Mouse (Mus musculus): ENCODE results near the gene Card9.
"Not testable (repeated sequence)": the region's sequence is repeated elsewhere in the genome, so short reads cannot be mapped to it uniquely, and the experiment has no call there.

Card9 gene

DNA sequence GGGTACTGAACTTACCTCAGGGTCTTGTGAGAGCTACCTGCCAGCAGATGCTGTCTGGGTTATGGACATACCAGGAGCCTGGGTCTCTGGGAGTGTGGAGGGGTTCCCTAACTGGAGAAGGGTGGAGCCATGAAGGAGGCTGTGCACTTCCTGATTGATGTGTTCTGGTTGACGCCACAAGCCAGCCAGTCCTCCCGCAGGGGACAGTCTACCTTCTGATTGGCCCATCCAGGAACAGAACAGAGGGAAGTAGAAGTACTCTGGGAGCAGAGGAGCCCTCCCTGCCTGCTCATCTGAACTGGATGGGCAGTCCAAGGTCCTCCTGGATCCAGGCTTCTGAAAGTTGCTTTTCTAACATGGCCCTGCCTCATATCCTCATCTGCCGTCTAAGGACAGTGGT is at the start of gene Card9:
Gene Card9 (minus strand): TSS at position 147 of the 400 bp plus-strand sequence.
- DNase-seq: no peak

DNA sequence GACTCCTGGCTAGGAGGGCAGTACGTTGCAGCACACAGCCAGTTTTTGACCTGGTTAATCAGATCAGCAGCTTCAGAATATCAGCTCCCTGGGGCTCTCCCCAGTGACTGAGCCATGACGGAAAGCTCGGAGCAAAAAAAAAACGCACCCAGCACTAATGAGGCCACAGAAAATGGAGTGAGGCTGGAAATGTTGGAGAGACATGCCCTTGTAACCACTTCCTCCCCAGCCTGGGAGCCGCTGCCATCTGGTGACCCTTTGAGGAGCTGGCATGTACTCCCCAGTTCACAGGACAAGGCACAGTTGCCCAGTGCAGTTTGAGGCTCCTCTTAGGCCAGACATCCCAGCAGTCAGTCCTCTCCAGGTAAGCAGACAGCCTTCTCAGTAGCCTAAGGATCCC is 49.4 kb upstream of the Card9 start:
- peak; percentile 55 to 56 for DNase-seq

DNA sequence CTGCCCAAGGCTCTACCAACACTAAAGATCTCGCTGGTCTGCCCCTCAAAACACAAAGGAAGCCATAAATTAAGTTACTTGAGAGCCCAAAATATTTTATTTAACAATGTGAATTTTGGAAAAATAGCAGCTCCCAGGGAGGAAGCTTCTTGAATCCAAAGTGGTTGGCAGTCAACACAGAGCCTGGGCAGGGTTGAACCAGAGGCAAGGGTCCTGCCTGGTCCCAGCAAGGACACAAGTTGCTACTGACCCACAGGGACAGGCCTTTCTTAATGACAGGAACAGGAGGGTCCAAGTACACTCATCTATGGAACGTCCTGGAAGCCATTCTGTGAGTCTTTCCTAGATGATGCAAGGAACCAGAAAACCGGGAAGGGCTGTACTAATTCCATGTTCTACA is 48.6 kb upstream of the Card9 start:
- no peak for DNase-seq

DNA sequence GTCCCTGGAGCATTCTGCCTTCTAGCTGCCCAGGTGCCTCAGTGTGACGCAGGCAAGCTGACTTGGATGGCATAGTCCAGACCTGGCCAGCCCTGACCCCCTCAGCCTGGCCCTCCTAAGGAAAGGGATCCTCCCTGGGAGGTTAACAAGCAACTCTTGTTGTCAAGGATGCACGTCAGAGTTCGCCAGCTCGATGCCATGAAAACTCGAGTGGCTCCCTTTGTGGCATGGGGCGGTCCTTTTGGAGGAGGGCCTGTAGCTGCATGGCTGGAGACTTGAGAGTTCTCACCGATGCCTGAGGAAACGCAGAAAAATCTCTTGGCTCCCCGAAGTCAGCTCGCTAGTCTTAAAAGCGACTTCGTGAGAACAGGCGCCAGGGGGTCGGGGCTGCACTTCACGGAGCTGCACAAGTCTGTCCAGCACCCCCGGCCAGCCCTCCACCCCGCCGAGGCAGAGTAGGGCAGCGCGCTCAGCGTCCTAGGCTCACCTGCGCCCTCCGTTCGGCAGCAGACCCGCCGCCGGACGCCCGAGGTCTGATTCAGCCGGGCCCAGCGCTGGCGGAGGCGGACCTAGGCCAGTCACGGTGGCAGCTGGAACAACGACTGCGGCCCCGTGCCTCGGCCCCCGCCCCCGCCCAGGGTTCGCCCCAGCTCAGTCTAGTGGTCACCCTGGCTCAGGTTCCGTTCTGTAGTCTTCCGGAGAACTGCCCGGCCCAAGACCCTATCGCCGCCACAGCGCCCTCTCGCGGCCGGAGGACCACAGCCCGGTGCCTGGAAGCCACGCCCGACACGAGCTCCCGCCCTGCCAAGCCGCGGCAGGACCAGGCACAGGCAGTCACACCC is 48.0 kb upstream of the Card9 start, which contains the start of gene Inpp5e:
Gene Inpp5e (minus strand): TSS at position 689 of the 842 bp plus-strand sequence.
- DNase-seq: peak; percentile 96 to 100

DNA sequence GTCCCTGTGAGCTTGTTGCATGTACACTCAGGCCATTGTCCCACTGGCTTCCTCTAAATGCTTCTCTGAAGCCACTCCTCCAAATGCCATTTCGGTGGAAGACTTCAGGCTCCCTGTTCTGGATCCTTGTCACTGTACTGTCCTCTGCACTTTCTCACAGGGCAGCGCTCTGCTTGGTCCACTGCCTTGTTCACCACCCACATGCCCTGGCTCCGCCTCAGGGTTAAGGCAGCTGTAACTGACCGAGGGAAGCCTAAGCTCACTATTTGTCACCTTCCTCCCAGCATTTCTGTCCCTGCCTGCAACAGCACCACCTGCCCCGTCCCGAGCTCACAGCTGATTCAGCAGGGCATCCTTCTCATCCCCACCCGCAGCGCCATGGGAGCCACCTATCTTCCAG is 42.6 kb upstream of the Card9 start:
- no peak for DNase-seq

- peak; percentile 59 to 70 for DNase-seq
Observed at GRCm38 (mm10) chr2:26402265-26402664, 41.5 kb upstream of the Card9 start.

- DNase-seq: no peak
Observed at GRCm38 (mm10) chr2:26401023-26401422, 40.3 kb upstream of the Card9 start.

DNA sequence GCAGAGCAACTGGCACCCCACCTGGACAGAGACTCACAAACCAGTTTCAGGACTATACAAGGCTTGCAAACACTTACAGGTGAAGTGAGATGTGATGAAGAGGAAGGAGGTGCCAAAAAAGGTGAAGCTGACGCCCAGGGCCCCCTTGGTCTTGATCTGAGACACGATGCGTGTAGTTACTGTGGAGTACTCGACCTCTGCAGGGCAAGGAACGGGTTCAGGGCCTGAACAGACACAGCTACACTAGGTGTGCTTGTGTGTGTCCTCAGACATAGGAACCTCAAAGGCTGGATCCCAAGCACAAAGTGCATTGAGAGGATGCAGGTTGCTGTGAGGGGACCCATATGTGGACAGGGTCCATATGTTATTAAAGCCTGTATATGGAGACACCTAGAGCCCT is 39.6 kb upstream of the Card9 start:
- no peak for DNase-seq

- no peak for DNase-seq
Observed at GRCm38 (mm10) chr2:26399647-26400046, 38.9 kb upstream of the Card9 start.

DNA sequence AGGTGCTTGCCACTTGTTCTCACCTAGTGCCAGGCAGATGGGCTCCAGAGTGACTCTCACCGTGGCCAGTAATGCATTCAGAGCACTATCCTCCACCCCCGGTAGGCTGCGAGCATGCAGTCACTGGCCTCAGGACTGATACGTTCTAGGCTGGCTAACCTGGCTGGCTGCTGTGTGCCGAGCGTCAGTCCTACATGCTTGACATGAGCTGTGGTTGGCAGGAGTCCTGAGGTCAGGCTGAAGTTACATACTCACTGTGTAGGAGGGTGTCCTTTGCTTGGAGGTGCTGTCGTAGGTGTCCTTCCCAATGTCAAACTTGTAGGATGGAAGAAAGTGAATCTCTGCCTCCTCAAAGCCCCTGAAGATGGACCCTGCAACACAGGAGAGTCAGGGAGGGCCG is 38.3 kb upstream of the Card9 start:
- no peak for DNase-seq

- no peak for DNase-seq
Observed at GRCm38 (mm10) chr2:26391617-26392016, 30.9 kb upstream of the Card9 start.

GRCm38 (mm10) chr2:26390954-26391353 is 30.2 kb upstream of the Card9 start:
- no peak for DNase-seq

DNA sequence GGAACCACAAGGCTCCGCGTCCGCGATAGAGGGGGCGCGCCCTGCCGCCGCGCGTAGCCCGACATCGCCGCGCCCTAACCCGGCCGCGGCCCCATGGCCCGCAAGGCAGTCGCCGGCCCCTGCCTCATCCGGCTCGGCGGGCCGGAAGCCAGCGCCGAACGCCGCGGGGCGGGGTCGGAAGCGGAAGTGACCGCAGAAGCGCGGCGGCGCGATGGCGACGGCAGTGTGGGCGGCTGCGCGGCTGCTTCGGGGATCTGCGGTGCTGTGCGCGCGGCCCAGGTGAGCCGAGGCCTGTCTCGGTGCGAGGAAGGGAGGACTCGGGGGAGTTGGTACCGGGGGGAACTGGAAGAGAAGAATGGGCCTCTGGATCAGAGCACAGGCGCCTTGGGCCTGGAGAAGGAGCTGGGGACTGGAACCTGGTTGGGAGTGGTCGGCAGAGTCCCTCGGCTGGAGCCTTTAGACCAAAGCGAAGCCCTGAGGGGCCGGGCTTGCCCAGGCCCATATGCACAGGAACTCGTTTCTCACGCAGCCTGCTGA is 28.5 kb upstream of the Card9 start, which contains the start of the genes Entr1 and Pmpca:
Gene Entr1 (minus strand): TSS at position 163 of the 537 bp plus-strand sequence.
Gene Pmpca (plus strand): TSS at position 186 of the 537 bp plus-strand sequence.
- peak; percentile 79 to 89 for DNase-seq

GRCm38 (mm10) chr2:26388682-26389153 is 28.0 kb upstream of the Card9 start:
- DNase-seq: no peak

DNA sequence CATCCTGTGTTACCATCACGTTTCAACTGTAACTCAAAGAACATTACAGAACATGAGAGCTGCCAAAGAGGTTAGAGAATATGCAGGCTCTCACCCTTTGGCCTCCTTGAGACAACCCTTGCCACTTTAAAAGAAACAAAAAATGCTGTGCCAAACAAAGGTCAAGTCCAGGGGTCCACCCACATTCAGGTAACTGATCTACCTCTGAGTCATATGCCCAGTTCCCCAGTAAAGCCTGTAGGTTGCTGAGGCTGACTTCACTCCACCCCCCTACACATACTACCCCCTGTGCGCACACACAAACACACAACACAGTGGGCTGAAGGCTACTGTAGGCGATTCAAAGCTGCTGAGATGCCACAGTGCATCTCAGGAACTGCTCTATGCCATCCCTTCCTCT is 27.0 kb upstream of the Card9 start:
- no peak for DNase-seq

- not testable (repeated sequence) for DNase-seq
Observed at GRCm38 (mm10) chr2:26380871-26381270, 20.2 kb upstream of the Card9 start.

- DNase-seq: peak; percentile 84 to 88
Observed at GRCm38 (mm10) chr2:26380131-26380771, 19.5 kb upstream of the Card9 start, which contains the start of gene Snapc4. Gene Snapc4, minus strand, starts transcription at chr2:26380653.

- DNase-seq: no peak
Observed at GRCm38 (mm10) chr2:26372396-26372795, 11.7 kb upstream of the Card9 start.

- DNase-seq: no peak
Observed at GRCm38 (mm10) chr2:26368572-26368971, 7.9 kb upstream of the Card9 start.

GRCm38 (mm10) chr2:26367911-26368310 is 7.2 kb upstream of the Card9 start:
- no peak for DNase-seq

DNA sequence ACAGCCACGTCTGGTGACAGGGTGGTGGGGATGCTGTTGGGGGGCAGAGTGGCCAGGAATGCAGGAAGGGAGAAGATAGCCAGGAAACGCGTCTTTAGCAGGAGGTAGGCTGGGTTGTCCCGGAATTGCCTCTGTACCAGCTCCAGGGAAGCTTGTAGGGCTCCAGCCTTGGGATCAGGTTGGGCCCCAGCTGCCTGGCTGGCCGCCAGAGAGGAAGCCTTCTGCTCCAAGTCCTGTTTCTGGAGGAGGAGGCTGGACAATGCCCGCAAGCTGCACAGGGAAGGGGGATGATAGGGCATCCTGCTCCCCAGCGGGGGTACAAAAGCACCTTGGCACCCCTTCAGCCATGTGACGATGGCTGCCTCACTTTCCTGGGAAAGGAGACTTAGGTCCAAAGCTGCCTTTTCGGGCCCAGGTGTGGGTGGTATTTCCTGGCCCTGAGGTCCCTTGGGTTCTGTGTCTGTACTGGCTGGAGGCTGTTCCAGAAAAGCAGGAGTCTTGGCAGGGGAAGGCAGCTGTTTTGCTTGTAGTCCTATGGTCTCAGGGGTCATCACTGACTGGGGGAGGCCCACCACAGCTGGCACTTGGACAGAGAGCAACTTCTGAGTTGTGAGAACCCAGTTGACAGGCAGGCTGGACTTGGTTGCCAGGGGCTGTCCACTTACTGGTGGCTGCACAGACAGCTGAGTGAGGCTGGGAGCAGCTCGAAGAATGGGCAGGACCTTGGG is 4.2 kb upstream of the Card9 start:
- DNase-seq: peak; percentile 72 to 79

- DNase-seq: no peak
Observed at GRCm38 (mm10) chr2:26363481-26363880, 2.8 kb upstream of the Card9 start.

DNA sequence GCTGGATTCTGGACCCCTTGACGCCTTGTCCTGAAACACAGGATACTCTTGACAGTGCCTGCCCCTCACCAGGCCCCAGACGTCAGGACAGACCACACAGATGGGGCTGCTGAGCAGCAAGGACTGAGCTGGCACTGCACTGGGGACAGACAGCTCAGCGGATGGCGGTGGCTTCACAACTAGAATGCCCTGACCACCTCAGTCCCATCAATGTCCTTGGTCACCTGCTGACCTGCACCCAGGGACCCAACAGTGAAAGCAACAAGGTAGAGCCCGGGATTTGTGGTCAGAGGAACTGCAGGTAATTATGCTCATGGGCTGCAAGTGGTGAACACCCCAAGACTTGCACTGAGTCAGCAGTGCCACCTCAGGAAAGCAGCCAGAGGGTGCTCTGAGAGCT is 2.3 kb upstream of the Card9 start:
- no peak for DNase-seq
